Mouse (Mus musculus) midbrain, embryonic 14.5 days (tissue): ENCODE measurements around the gene Fndc8. TPM values are rescaled to one million over a fixed set of nuclear protein-coding genes. Genes with fewer than 3 reads are reported as not detected.

Source experiments
- ATAC-seq: fragments of 200-750 bp; cut with Nextera tagmentation; 2 replicates; pipeline ENCODE4 v1.8.0; 2017; ENCODE audit warnings: moderate number of reproducible peaks, moderate library complexity; ENCODE audit not compliant: low FRiP score, low TSS enrichment
- DNase-seq: peaks from one replicate; pipeline ENCODE4 v3.0.0-alpha.2; 2015
- H3K27ac ChIP-seq: fragments of 300-500 bp; sonication (generic); replicated peaks from 2 replicates; pipeline ENCODE4 v1.5.1; 2014; ENCODE audit warnings: mild to moderate bottlenecking, low read depth, low read length, moderate library complexity
- H3K27me3 ChIP-seq: fragments of 300-500 bp; sonication (generic); 2 replicates; pipeline ENCODE4 v1.6.1; 2014; ENCODE audit warnings: low read length, control low read depth, mixed read lengths; ENCODE audit not compliant: control insufficient read depth, insufficient read depth
- H3K36me3 ChIP-seq: fragments of 300-500 bp; sonication (generic); 2 replicates; pipeline ENCODE4 v1.6.1; 2014; ENCODE audit warnings: low read length, control low read depth; ENCODE audit not compliant: control insufficient read depth, insufficient read depth
- H3K4me1 ChIP-seq: fragments of 300-500 bp; sonication (generic); 2 replicates; pipeline ENCODE4 v1.6.1; 2014; ENCODE audit warnings: mild to moderate bottlenecking, antibody characterized with exemption, low read length, control low read depth; ENCODE audit not compliant: control insufficient read depth, insufficient read depth
- H3K4me2 ChIP-seq: fragments of 300-500 bp; sonication (generic); 2 replicates; pipeline ENCODE4 v1.6.1; 2014; ENCODE audit warnings: mild to moderate bottlenecking, low read length, moderate library complexity
- H3K4me3 ChIP-seq: fragments of 300-500 bp; sonication (generic); replicated peaks from 2 replicates; pipeline ENCODE4 v1.5.1; 2014; ENCODE audit warnings: low read depth, low read length
- H3K9ac ChIP-seq: fragments of 300-500 bp; sonication (generic); replicated peaks from 2 replicates; pipeline ENCODE4 v1.6.1; 2014; ENCODE audit warnings: mild to moderate bottlenecking, low read length, moderate library complexity
- H3K9me3 ChIP-seq: fragments of 300-500 bp; sonication (generic); 2 replicates; pipeline ENCODE4 v1.6.1; 2016; ENCODE audit warnings: low read length, control low read depth, mixed read lengths; ENCODE audit not compliant: control insufficient read depth
- WGBS: fragments of 180-500 bp; shearing (Covaris S2); extraction: QIAGEN DNeasy Blood & Tissue Kit; methylation state at CpG from one replicate; pipeline ENCODE4 v1.1.7; 2014; 5-methylcytosine and 5-hydroxymethylcytosine counted together
- polyA plus RNA-seq: library from polyadenylated mRNA; unstranded; fragments of >200 nt; fragmentation: Nextera tagmentation; extraction: Ambion mirVana; gene quantifications from 2 replicates; pipeline ENCODE4 v1.2.1, GENCODE M21; 2014

The Fndc8 gene
- polyA plus RNA-seq, 1 experiment from 2014 or later, result 0.38 TPM

DNA sequence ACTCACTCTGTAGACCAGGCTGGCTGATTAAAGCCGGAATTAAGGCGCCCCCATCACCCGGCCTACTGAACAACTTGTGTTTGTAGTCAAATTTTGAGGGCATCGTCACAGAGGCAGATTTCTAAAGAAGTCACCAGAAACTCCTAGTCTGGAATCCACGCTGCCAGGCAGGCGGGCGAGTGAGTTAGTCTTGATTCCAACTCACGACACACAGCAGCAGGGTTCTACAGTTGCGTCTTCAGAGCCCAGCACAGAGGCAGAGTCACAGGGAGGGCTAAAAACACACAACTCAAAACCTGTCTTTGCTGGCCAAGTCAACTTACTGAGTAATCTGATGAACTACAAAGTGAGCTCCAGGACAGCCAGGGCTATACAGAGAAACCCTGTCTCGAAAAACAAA, 39.4 kb upstream of the Fndc8 start:
- Histone ChIP-seq H3K4me1 (peaks cover 8% of the 10 kb centered on the region; the same call in 1 of the 2 replicates), H3K4me2 (no peak overlapping the region), H3K36me3 (no peaks in the 10 kb centered on the region), H3K9me3 (no peaks in the 10 kb centered on the region), H3K27me3 (no peaks in the 10 kb centered on the region), H3K9ac (no peak overlapping the region), H3K4me3 (no peak overlapping the region), H3K27ac (no peak overlapping the region)
- DNase-seq (no peak), ATAC-seq (no peak)
- WGBS, result 81% methylated on average over 10 of the region's 10 CpGs

DNA sequence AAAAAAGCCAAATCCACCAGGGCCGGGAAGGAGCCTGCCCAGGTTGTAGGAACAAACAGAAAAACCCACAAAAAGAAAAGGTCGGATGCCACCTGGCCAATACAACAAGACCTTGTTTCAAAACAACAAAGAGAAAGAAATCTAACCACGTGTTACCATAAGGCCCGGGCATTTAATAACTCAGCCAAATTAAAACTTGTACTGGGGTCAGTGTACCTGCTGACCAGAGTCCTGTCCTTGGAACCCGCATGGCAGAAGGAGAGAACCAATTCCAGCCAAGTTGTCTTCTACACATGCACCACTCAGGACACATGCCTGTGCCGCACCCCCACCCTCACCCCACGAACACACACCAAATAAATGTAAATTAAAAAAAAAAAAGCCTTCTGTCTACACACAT, 39.0 kb upstream of the Fndc8 start:
- DNase-seq (no peak), ATAC-seq (no peak)
- Histone ChIP-seq H3K4me1 (peaks cover 8% of the 10 kb centered on the region; the same call in 1 of the 2 replicates), H3K27me3 (no peaks in the 10 kb centered on the region), H3K9ac (no peak overlapping the region), H3K4me3 (no peak overlapping the region), H3K4me2 (no peak overlapping the region), H3K9me3 (no peaks in the 10 kb centered on the region), H3K36me3 (no peaks in the 10 kb centered on the region), H3K27ac (no peak overlapping the region)
- WGBS, result 95% methylated on average over 7 of the region's 7 CpGs

DNA sequence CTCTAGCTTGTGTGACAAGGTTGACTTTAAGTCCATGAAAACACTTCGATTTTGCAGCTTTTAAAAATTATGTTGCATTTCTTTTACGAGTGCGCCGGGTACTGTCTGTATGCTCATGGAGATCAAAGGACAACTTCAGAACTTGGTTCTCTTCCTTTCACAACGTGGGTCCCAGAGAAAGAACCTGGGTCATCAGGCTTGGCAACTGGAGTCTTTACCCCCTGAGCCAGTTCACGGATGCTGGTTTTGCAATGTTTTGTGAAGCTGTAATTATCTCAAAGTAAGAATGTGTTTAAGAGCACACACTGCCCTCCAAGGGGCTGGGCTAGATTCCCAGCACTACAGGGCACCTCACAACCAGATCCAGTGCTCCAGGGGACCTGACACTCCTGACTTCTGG, 37.8 kb upstream of the Fndc8 start:
- Histone ChIP-seq H3K4me3 (no peak overlapping the region), H3K9ac (no peak overlapping the region), H3K27me3 (no peaks in the 10 kb centered on the region), H3K4me1 (peaks cover 8% of the 10 kb centered on the region; the same call in 1 of the 2 replicates), H3K36me3 (no peaks in the 10 kb centered on the region), H3K4me2 (no peak overlapping the region), H3K9me3 (no peaks in the 10 kb centered on the region), H3K27ac (no peak overlapping the region)
- WGBS, result 92% methylated on average over 6 of the region's 6 CpGs
- DNase-seq, result no peak
- no peak for ATAC-seq

DNA sequence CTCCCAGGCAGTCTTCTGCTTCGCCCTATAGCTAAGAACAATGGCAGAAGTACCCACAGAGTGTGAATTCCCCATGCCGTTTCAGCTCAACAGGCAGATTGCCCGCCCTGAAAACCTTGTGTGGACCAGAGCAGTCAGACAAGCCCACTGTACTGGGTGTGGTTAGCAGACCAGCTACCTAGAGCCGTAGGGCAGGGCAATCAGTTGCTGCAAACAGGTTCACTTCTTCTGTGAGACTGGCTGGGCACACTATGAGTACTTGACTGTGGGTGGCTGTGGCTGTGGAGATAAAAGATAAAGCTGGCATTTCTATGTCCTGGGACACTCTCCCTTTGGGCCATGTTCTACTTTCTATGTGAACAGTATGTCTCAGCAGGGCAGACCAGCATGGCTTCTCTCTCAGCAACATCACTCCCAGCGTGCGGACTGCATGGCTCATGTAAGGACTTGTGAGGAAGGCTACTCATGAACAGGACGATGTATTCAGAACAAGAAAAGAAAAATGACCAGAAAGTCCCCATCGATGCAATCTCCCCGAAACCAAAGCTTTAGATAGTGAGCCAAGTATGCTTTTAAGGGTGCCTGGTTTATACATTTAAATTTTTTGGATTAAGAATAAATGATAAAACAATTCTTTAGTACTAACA, 36.5 kb upstream of the Fndc8 start:
- WGBS, result 80% methylated on average over 9 of the region's 9 CpGs
- ATAC-seq (no peak), DNase-seq (no peak)
- Histone ChIP-seq H3K9me3 (no peaks in the 10 kb centered on the region), H3K27ac (no peak overlapping the region), H3K4me1 (0 out of 2 replicates have a peak, but pooled peaks cover 2% of the 10 kb centered on the region), H3K27me3 (no peaks in the 10 kb centered on the region), H3K9ac (no peak overlapping the region), H3K36me3 (no peaks in the 10 kb centered on the region), H3K4me2 (no peak overlapping the region), H3K4me3 (no peak overlapping the region)

DNA sequence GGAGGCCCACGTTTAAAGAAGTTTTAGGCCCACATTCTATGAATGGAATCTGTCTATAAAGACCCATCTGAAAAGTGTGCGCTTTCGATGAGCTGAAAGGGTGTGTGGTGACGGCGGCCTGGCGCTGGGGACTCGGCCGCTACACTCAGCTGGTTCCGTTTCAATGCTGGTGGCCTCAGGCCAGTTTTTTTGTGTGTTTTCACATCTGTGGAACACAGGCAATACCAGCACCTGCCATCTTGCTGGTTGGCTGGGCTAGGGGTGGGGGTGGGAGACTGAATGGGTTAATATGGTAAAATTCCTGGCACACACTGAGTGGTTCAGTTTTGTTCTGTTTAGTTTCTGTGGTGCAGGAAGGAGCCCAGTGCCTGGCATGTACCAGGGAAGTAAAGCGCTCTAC, 35.9 kb upstream of the Fndc8 start:
- Histone ChIP-seq H3K4me1 (0 out of 2 replicates have a peak, but pooled peaks cover 2% of the 10 kb centered on the region), H3K4me2 (no peak overlapping the region), H3K4me3 (no peak overlapping the region), H3K9ac (no peak overlapping the region), H3K27me3 (no peaks in the 10 kb centered on the region), H3K27ac (no peak overlapping the region), H3K36me3 (no peaks in the 10 kb centered on the region), H3K9me3 (no peaks in the 10 kb centered on the region)
- DNase-seq (peak; percentile 63), ATAC-seq (no peak)
- WGBS, result 51% methylated on average over 10 of the region's 10 CpGs

DNA sequence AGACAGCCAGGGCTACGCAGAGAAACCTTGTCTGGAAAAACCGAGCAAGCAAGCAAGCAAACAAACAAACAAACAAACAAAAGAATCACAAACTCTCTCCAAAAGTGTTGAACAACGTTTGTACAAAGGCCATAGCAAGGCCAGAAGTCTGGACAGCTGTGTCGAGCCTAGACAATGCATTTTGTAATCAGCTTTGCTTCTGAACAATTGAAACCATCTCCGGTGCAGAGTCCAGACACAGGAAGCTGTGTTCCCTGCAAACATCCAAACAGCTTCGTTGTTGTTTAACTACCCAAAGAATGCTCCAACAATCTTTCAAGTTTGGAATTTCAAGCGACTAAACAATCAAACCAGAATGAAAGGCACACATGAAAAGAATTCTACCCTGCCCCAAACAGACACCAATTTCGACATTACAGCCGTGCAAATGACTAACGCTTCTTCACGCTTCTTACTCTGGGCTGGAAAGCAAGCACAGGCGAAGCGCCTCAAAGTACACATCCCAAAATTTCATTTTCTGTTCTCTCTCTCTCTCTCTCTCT, 34.5 kb upstream of the Fndc8 start:
- Histone ChIP-seq H3K36me3 (no peaks in the 10 kb centered on the region), H3K27me3 (no peaks in the 10 kb centered on the region), H3K4me3 (no peak overlapping the region), H3K9me3 (no peaks in the 10 kb centered on the region), H3K27ac (no peak overlapping the region), H3K4me2 (no peak overlapping the region), H3K4me1 (no peaks in the 10 kb centered on the region; the same call in 1 of the 2 replicates), H3K9ac (no peak overlapping the region)
- DNase-seq (no peak), ATAC-seq (no peak)
- 80% methylated on average over 13 of the region's 13 CpGs for WGBS

DNA sequence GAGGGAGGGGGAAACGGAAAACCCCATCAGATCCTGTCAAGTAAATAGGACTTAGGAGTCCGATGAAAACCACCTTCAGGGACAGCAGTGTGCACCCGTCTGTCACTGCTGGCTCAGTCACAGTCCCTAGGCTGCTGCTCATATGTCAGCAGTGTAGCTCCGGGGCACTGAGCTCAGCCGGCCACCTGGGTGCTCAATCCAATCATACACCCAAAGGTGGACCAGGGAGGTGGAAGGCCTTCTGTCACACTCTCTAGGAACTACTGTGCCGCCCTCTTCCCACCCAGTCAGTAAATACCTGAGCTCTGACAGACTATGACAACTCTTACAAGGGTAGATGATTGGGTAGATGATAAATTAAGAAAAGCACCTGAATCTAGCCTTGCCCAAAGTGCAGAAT, 31.2 kb upstream of the Fndc8 start:
- ATAC-seq (no peak), DNase-seq (no peak)
- no peak overlapping the region for H3K27ac ChIP-seq
- WGBS, result 80% methylated on average over 6 of the region's 6 CpGs
- H3K36me3 ChIP-seq, result no peaks in the 10 kb centered on the region
- H3K4me2 ChIP-seq, result no peak overlapping the region
- no peak overlapping the region for H3K4me3 ChIP-seq
- H3K4me1 ChIP-seq, result no peaks in the 10 kb centered on the region; the same call in 1 of the 2 replicates
- H3K9ac ChIP-seq, result no peak overlapping the region
- H3K9me3 ChIP-seq, result no peaks in the 10 kb centered on the region
- no peaks in the 10 kb centered on the region for H3K27me3 ChIP-seq

DNA sequence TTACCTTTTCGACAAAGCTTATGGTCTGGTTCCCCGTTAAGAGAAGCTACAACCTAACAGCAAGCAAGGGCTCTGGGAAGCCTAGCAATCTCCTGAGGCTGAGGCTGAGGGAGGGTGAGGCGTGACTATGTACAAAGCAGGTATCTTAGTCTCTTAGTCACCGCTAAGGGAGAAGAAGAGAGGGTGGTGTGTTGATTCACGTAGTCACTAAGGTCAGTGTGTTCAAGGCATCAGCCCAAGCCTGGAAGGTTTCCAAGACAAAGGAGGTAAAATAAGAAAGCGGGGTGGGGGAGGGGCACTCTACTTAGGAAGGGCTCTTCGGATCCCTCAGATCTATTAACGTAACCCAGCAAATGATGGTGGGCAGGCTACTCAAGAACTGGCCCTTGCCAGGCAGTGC, 30.4 kb upstream of the Fndc8 start:
- Histone ChIP-seq H3K36me3 (no peaks in the 10 kb centered on the region), H3K4me2 (no peak overlapping the region), H3K4me3 (no peak overlapping the region), H3K4me1 (no peaks in the 10 kb centered on the region; the same call in 1 of the 2 replicates), H3K9ac (no peak overlapping the region), H3K27me3 (no peaks in the 10 kb centered on the region), H3K27ac (no peak overlapping the region), H3K9me3 (no peaks in the 10 kb centered on the region)
- 75% methylated on average over 8 of the region's 8 CpGs for WGBS
- no peak for DNase-seq
- no peak for ATAC-seq

DNA sequence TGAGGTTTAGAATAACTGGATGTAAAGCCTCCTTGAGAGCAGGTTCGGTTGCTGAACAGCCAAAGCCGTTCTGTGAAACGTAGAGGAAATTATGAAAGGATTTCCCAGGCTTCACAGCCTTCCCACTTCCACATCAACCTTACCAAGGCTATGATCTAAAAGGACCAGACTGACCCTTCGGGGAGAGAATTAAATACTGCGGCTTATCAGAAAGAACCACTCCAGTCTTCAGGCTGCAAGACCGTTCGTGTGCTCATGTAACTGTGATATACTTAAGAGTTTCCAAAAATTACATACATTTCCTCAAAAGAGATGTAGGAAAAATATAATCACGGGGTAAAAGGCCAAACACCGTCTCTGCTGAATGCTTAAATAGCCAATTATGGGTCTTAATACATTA, 29.3 kb upstream of the Fndc8 start:
- H3K4me3 ChIP-seq, result no peak overlapping the region
- H3K36me3 ChIP-seq, result no peaks in the 10 kb centered on the region
- no peak overlapping the region for H3K9ac ChIP-seq
- DNase-seq, result peak; percentile 36
- no peak overlapping the region for H3K27ac ChIP-seq
- no peak for ATAC-seq
- no peak overlapping the region for H3K4me2 ChIP-seq
- no peaks in the 10 kb centered on the region for H3K9me3 ChIP-seq
- 57% methylated on average over 9 of the region's 9 CpGs for WGBS
- no peaks in the 10 kb centered on the region; the same call in 1 of the 2 replicates for H3K4me1 ChIP-seq
- no peaks in the 10 kb centered on the region for H3K27me3 ChIP-seq
